Mouse (Mus musculus): ENCODE measurements at regions not wholly inside any gene's neighbourhood (a gene's known extent, or its start where the extent isn't known, plus 50 kb on each side); places are given as distances from the start of the nearest gene placed in this dataset.

- no peak for DNase-seq (ENCODE audit: low read depth, low spot score)
These were observed 463.5 kb downstream of the Efna5 start for GRCm38 (mm10) chr17:62417584-62417983.

- no peak for DNase-seq (ENCODE audit: low read depth, low spot score)
These were observed 466.0 kb downstream of the Efna5 start for GRCm38 (mm10) chr17:62415152-62415551.

- DNase-seq (ENCODE audit: low read depth, low spot score), result no peak
These were observed 468.4 kb downstream of the Efna5 start for GRCm38 (mm10) chr17:62412666-62413180.

- DNase-seq (ENCODE audit: low read depth, low spot score), result no peak
These were observed 477.4 kb downstream of the Efna5 start for GRCm38 (mm10) chr17:62403739-62404138.

GRCm38 (mm10) chr17:62393355-62394006 is 487.6 kb downstream of the Efna5 start:
- no peak for DNase-seq (ENCODE audit: low read depth, low spot score)

GRCm38 (mm10) chr17:62384053-62384452 is 497.1 kb downstream of the Efna5 start:
- DNase-seq (ENCODE audit: low read depth, low spot score), result no peak

GRCm38 (mm10) chr17:62378868-62379417 is 502.2 kb downstream of the Efna5 start:
- DNase-seq (ENCODE audit: low read depth, low spot score), result no peak

GRCm38 (mm10) chr17:62369100-62369499 is 512.0 kb downstream of the Efna5 start:
- DNase-seq (ENCODE audit: low read depth, low spot score), result no peak

- DNase-seq (ENCODE audit: low read depth, low spot score), result no peak
These were observed 513.2 kb downstream of the Efna5 start for GRCm38 (mm10) chr17:62367937-62368336.

GRCm38 (mm10) chr17:62358323-62358722 is 522.8 kb downstream of the Efna5 start:
- no peak for DNase-seq (ENCODE audit: low read depth, low spot score)

- no peak for DNase-seq (ENCODE audit: low read depth, low spot score)
These were observed 543.1 kb downstream of the Efna5 start for GRCm38 (mm10) chr17:62337890-62338557.

- DNase-seq (ENCODE audit: low read depth, low spot score), result no peak
These were observed 550.9 kb downstream of the Efna5 start for GRCm38 (mm10) chr17:62330226-62330625.

GRCm38 (mm10) chr17:62326844-62327243 is 554.3 kb downstream of the Efna5 start:
- no peak for DNase-seq (ENCODE audit: low read depth, low spot score)

- no peak for DNase-seq (ENCODE audit: low read depth, low spot score)
These were observed 562.1 kb downstream of the Efna5 start for GRCm38 (mm10) chr17:62319033-62319432.

- DNase-seq (ENCODE audit: low read depth, low spot score), result no peak
These were observed 571.1 kb downstream of the Efna5 start for GRCm38 (mm10) chr17:62310059-62310458.

GRCm38 (mm10) chr17:62307111-62307510 is 574.0 kb downstream of the Efna5 start:
- no peak for DNase-seq (ENCODE audit: low read depth, low spot score)

- DNase-seq (ENCODE audit: low read depth, low spot score), result no peak
These were observed 574.6 kb downstream of the Efna5 start for GRCm38 (mm10) chr17:62306524-62306923.

GRCm38 (mm10) chr17:62305140-62305539 is 576.0 kb downstream of the Efna5 start:
- no peak for DNase-seq (ENCODE audit: low read depth, low spot score)

- no peak for DNase-seq (ENCODE audit: low read depth, low spot score)
These were observed 577.0 kb downstream of the Efna5 start for GRCm38 (mm10) chr17:62304073-62304472.

GRCm38 (mm10) chr17:62299875-62300274 is 581.2 kb downstream of the Efna5 start:
- no peak for DNase-seq (ENCODE audit: low read depth, low spot score)

- no peak for DNase-seq (ENCODE audit: low read depth, low spot score)
These were observed 583.6 kb downstream of the Efna5 start for GRCm38 (mm10) chr17:62297393-62298060.

- no peak for DNase-seq (ENCODE audit: low read depth, low spot score)
These were observed 585.7 kb downstream of the Efna5 start for GRCm38 (mm10) chr17:62295412-62295811.

Measured in WW6 (cell line).